Mouse (Mus musculus) kidney, embryonic 16.5 days (tissue): ENCODE results near the gene Mgmt. TPM values are rescaled to one million over a fixed set of nuclear protein-coding genes. Genes with fewer than 3 reads are reported as not detected.

Experiments
- ATAC-seq: fragments of 200-750 bp; cut with Nextera tagmentation; 2 replicates; pipeline ENCODE4 v1.8.0; 2017; ENCODE audit warnings: moderate TSS enrichment; ENCODE audit not compliant: low FRiP score, low TSS enrichment
- H3K27ac ChIP-seq: fragments of 300-500 bp; sonication (generic); 2 replicates; pipeline ENCODE4 v1.5.1; 2014; ENCODE audit warnings: low read length
- H3K27me3 ChIP-seq: fragments of 300-500 bp; sonication (generic); 2 replicates; pipeline ENCODE4 v1.6.1; 2014; ENCODE audit warnings: low read length, control low read depth, mixed read lengths; ENCODE audit not compliant: insufficient read depth
- H3K36me3 ChIP-seq: fragments of 300-500 bp; sonication (generic); 2 replicates; pipeline ENCODE4 v1.6.1; 2014; ENCODE audit warnings: low read length, control low read depth, mixed read lengths; ENCODE audit not compliant: insufficient read depth
- H3K4me1 ChIP-seq: fragments of 300-500 bp; sonication (generic); 2 replicates; pipeline ENCODE4 v1.6.1; 2014; ENCODE audit warnings: low read length, control low read depth, mixed read lengths; ENCODE audit not compliant: insufficient read depth
- H3K4me2 ChIP-seq: fragments of 300-500 bp; sonication (generic); replicated peaks from 2 replicates; pipeline ENCODE4 v1.6.1; 2014; ENCODE audit warnings: low read depth, low read length
- H3K4me3 ChIP-seq: fragments of 300-500 bp; sonication (generic); 2 replicates; pipeline ENCODE4 v1.5.1; 2014; ENCODE audit warnings: mild to moderate bottlenecking, low read length
- H3K9ac ChIP-seq: fragments of 300-500 bp; sonication (generic); replicated peaks from 2 replicates; pipeline ENCODE4 v1.6.1; 2014; ENCODE audit warnings: low read length
- H3K9me3 ChIP-seq: fragments of 300-500 bp; sonication (generic); 2 replicates; pipeline ENCODE4 v1.6.1; 2016; ENCODE audit warnings: low read length, control low read depth
- WGBS: fragments of 180-500 bp; shearing (Covaris S2); extraction: QIAGEN DNeasy Blood & Tissue Kit; methylation state at CpG from one replicate; pipeline ENCODE4 v1.1.7; 2014; 5-methylcytosine and 5-hydroxymethylcytosine counted together
- polyA plus RNA-seq: library from polyadenylated mRNA; unstranded; fragments of >200 nt; fragmentation: Nextera tagmentation; extraction: Ambion mirVana; gene quantifications from 2 replicates; pipeline ENCODE4 v1.2.1, GENCODE M21; 2015

Gene Mgmt
- polyA plus RNA-seq, 1 experiment from 2014 or later: 6.6 TPM

DNA sequence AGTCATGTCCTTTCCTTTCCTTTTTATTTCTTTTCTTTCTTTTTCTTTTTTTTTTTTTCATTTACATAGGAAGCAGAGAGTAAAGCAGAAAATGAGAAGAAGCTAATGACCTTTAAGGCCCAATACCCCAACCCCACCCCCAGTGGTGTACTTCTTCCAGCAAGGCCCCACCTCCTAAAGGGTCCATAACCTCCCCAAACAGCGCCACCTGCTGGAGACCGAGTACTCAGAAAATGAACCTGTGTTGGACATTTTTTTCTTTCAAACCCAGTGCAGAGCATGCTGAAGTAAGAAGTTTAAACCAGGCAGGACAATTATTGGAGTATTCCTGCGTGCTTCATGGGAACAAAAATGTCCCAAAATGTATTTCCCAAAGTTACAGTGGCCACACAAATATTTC is 166.1 kb downstream of the Mgmt start:
- no peaks in the 10 kb centered on the region for H3K9me3 ChIP-seq
- H3K27ac ChIP-seq: no peak overlapping the region
- no peaks in the 10 kb centered on the region for H3K4me1 ChIP-seq
- no peak overlapping the region for H3K9ac ChIP-seq
- no peak for ATAC-seq
- H3K4me2 ChIP-seq: no peak overlapping the region
- H3K36me3 ChIP-seq: no peaks in the 10 kb centered on the region
- H3K27me3 ChIP-seq: no peaks in the 10 kb centered on the region
- no peak overlapping the region for H3K4me3 ChIP-seq
- WGBS: 45% methylated on average over 3 of the region's 3 CpGs

DNA sequence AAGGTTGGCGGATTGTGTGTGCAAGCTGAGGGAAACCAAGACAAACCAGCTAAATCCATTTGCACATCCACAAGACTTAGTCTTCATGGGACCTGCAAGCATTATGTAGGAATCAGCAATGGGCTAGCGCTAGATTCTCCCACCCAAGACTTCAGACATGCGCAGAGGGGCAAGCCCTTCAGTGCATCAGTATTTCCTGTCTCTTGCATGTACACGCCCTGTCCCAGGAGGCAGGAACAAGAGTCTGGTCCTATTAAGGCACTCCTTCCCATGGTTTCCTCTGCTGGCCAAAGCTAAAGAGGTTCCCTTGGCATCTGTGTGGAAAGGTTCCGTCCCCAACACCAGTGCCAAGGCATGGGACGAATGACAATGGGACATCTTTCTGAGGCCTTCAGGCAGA is 166.7 kb downstream of the Mgmt start:
- 94% methylated on average over 6 of the region's 6 CpGs for WGBS
- Histone ChIP-seq H3K9ac (no peak overlapping the region), H3K9me3 (no peaks in the 10 kb centered on the region), H3K36me3 (no peaks in the 10 kb centered on the region), H3K27me3 (no peaks in the 10 kb centered on the region), H3K4me3 (no peak overlapping the region), H3K27ac (no peak overlapping the region), H3K4me1 (no peaks in the 10 kb centered on the region), H3K4me2 (no peak overlapping the region)
- no peak for ATAC-seq

DNA sequence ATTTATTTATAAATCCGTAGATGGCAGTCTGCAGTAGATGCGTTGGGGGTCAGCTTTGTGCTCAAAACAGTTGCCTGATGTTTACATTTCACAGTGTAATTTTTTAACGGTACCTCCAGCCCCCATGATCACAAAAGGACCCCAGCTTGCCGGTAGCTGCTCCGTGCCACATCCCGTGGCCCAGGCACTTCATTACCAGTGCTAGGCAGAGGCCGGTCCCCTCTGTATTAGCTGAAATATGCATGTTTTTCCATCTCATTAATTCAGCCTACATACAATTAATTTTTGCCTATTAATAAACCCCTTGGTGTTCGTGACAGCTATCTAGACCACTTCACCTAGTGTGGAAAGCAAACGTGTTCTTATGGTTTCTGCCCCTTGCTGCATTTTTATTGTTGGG is 169.8 kb downstream of the Mgmt start:
- Histone ChIP-seq H3K4me1 (no peaks in the 10 kb centered on the region), H3K9me3 (no peaks in the 10 kb centered on the region), H3K27ac (no peak overlapping the region), H3K36me3 (no peaks in the 10 kb centered on the region), H3K4me3 (no peak overlapping the region), H3K27me3 (no peaks in the 10 kb centered on the region), H3K9ac (no peak overlapping the region), H3K4me2 (no peak overlapping the region)
- ATAC-seq: no peak
- WGBS: 78% methylated on average over 9 of the region's 9 CpGs

DNA sequence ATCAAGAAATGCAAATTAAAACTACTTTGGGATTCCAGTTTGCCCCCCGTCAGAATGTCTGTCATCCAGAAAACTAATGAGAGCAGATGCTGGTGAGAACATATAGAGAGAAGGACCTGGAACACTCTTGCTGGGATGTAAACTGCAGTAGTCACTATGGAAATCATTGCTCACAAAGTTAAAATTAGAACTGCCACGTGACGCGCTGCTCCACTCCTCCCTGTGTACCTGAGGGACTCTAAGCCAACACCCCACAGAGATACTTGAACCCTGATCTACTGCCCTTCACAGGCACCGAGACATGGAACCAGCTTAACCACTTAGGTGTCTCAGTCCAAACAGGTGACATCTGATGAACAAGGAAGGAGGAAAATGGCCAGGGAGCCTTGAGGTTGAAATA is 171.0 kb downstream of the Mgmt start:
- ATAC-seq: no peak
- 89% methylated on average over 5 of the region's 5 CpGs for WGBS

DNA sequence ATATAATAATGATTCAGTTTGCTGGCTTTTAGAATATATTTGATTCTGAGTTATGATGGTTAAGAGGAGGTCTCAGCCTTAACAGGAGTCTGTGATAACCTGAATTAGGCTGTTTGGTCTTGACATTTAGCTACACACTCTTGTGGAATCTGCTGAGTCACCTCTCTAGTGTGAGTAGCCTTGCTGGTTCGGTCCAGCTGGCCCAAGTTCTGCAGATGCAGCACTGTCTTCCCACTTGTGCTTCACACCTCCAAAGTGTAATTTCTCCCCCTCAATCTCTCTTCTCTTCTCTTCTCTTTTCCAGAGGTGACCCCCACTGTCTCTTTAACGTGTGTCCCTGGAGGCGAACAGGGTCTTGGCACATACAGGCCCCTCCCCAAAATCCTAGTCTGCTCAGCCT is 171.8 kb downstream of the Mgmt start:
- 81% methylated on average over 3 of the region's 3 CpGs for WGBS
- H3K9me3 ChIP-seq: no peaks in the 10 kb centered on the region
- ATAC-seq: no peak
- no peak overlapping the region for H3K4me3 ChIP-seq
- H3K4me2 ChIP-seq: no peak overlapping the region
- H3K4me1 ChIP-seq: no peaks in the 10 kb centered on the region
- H3K9ac ChIP-seq: no peak overlapping the region
- H3K27me3 ChIP-seq: no peaks in the 10 kb centered on the region
- H3K27ac ChIP-seq: no peak overlapping the region
- H3K36me3 ChIP-seq: no peaks in the 10 kb centered on the region

More for the DNA sequence above, 171.0 kb downstream of the Mgmt start:
- Histone ChIP-seq H3K4me3 (no peak overlapping the region), H3K4me2 (no peak overlapping the region), H3K27me3 (no peaks in the 10 kb centered on the region), H3K4me1 (no peaks in the 10 kb centered on the region), H3K36me3 (no peaks in the 10 kb centered on the region), H3K9me3 (no peaks in the 10 kb centered on the region), H3K9ac (no peak overlapping the region), H3K27ac (no peak overlapping the region)

DNA sequence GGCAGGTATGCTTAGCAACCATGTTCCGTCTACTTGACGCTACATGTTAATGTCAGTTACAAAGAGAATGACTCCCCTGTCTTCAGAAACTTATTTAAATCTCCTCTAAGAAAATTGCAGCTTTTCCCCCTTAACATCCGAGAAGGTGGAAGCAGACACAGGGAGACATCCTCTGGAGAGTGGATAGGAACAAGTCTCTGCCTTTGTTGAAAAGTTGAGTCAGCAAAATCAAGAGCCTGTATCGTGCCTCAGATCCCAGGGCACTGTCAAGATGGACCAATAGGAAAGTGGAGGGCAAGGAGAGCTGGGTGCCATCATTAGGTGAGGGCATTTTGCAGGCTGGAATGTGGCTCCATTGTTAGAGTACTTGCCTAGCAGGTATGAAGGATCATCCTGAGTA is 172.6 kb downstream of the Mgmt start:
- H3K9ac ChIP-seq: no peak overlapping the region
- H3K9me3 ChIP-seq: no peaks in the 10 kb centered on the region
- H3K4me3 ChIP-seq: no peak overlapping the region
- no peak overlapping the region for H3K27ac ChIP-seq
- no peak overlapping the region for H3K4me2 ChIP-seq
- no peaks in the 10 kb centered on the region for H3K27me3 ChIP-seq
- no peaks in the 10 kb centered on the region for H3K4me1 ChIP-seq
- ATAC-seq: no peak
- 82% methylated on average over 4 of the region's 4 CpGs for WGBS
- no peaks in the 10 kb centered on the region for H3K36me3 ChIP-seq

DNA sequence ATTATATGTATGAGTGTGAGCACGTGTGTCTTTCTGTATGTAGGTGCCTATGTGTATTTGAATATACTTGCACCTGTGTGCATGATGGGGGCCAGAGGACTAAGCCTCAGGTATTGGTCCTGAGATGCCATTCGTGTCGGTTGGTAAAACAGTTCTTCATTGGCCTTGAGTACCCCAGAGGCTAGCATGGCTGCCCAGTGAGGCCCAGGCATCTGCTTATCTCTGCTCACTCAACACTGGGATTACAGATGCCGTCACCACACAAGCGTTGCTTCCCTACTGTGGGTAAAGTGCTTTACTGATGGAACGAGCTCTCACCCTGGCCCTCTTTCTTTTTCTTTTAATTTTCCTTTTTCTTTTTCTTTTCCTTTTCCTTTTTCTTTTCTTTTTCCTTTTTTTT is 173.3 kb downstream of the Mgmt start:
- Histone ChIP-seq H3K4me2 (no peak overlapping the region), H3K9me3 (no peaks in the 10 kb centered on the region), H3K27me3 (no peaks in the 10 kb centered on the region), H3K4me1 (no peaks in the 10 kb centered on the region), H3K9ac (no peak overlapping the region), H3K4me3 (no peak overlapping the region), H3K36me3 (no peaks in the 10 kb centered on the region), H3K27ac (no peak overlapping the region)
- WGBS: 88% methylated on average over 6 of the region's 6 CpGs
- ATAC-seq: no peak

DNA sequence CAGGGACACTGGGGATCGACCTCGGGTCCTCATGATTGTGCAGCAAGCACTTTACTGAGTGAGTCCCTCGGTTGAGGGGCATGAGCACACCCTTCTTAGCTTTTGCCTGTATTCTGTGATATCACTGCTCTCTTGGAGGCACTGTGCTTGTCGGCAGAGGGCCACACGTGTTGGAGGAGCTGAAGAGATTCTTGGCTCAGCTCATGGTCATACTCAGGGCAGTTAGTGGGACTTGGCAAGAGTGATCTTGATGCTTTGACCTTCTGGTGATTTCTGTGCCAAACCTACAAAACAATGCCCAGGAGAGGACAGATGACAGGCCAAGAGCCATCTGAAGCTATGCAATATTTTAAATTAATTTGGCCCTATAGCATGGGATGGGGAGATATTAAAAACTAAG is 174.4 kb downstream of the Mgmt start:
- Histone ChIP-seq H3K9me3 (no peaks in the 10 kb centered on the region), H3K27ac (no peak overlapping the region), H3K27me3 (no peaks in the 10 kb centered on the region), H3K4me2 (no peak overlapping the region), H3K4me1 (peaks cover 7% of the 10 kb centered on the region; the same call in 1 of the 2 replicates), H3K9ac (no peak overlapping the region), H3K36me3 (no peaks in the 10 kb centered on the region), H3K4me3 (no peak overlapping the region)
- no peak for ATAC-seq
- WGBS: 88% methylated on average over 5 of the region's 5 CpGs

DNA sequence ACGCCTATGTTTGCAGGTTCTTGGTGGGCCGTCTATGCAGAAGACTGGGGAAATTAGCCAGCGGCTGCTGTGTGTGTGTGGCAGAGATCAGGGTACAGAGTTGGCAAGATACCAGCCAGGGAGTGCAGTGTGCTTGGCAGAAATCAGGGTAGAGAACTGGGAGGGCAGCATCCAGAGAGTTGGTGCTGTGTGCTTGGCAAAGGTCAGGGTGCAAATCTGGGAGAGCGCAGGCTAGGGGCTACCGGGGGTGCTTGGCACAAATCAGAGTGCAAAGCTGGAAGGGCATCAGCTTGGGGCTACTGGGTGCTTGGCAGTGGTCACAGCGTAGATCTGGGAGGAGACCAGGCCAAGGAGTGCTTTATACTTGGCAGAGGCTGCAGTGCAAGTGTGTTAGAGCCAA is 175.4 kb downstream of the Mgmt start:
- ATAC-seq: no peak
- H3K4me1 ChIP-seq: peaks cover 8% of the 10 kb centered on the region; the same call in 1 of the 2 replicates
- no peaks in the 10 kb centered on the region for H3K27me3 ChIP-seq
- H3K4me3 ChIP-seq: no peak overlapping the region
- no peaks in the 10 kb centered on the region for H3K9me3 ChIP-seq
- WGBS: 93% methylated on average over 6 of the region's 6 CpGs
- no peaks in the 10 kb centered on the region for H3K36me3 ChIP-seq
- no peak overlapping the region for H3K9ac ChIP-seq
- no peak overlapping the region for H3K27ac ChIP-seq
- H3K4me2 ChIP-seq: no peak overlapping the region

DNA sequence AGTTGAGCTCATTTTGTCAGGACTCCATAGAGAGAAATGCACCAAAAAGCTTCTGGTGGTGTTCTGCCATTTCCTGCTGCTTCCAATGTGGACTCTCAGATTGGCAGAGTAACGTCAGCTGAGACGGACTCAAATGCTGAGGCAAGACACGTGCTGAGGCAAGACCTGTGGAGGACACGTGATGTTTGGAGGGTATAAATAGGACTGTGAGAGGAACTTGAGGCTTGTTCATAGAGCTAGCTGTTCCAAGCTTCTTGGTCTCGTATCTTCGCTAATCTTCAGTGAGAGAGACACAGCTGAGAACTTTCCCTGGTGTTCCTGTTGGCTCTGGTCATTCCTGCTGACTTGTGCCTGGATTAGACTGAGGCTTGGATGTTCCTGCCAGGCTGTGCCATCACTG is 176.9 kb downstream of the Mgmt start:
- 94% methylated on average over 6 of the region's 6 CpGs for WGBS
- Histone ChIP-seq H3K9me3 (no peaks in the 10 kb centered on the region), H3K4me2 (no peak overlapping the region), H3K36me3 (no peaks in the 10 kb centered on the region), H3K9ac (no peak overlapping the region), H3K27ac (no peak overlapping the region), H3K4me3 (no peak overlapping the region), H3K27me3 (no peaks in the 10 kb centered on the region), H3K4me1 (peaks cover 8% of the 10 kb centered on the region; the same call in 1 of the 2 replicates)
- ATAC-seq: no peak

DNA sequence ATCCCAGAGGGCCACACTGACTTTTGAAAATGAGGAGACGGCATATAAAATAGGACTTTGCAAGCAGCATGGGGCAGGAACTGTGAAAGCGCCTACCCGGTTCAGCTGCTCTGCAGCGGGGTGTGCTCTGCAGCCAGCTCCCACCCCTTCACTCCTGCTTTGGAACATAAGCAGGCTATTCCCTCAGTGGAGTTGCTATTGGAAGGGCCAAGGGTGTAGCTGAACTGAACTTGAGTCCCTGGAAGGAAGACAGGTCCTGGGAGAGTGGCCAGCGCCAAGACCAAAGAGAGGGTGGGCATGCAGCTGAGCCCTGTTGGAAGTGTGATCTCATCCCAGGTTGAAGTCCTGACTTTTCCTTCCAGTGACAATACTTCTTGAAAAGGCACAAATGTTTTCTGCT is 179.5 kb downstream of the Mgmt start:
- peak; percentile 84; the same call in 1 of the 2 replicates for ATAC-seq
- Histone ChIP-seq H3K9ac (no peak overlapping the region), H3K4me1 (peaks cover 8% of the 10 kb centered on the region; the same call in 1 of the 2 replicates), H3K36me3 (no peaks in the 10 kb centered on the region), H3K27ac (no peak overlapping the region), H3K27me3 (no peaks in the 10 kb centered on the region), H3K9me3 (no peaks in the 10 kb centered on the region), H3K4me2 (no peak overlapping the region), H3K4me3 (no peak overlapping the region)
- WGBS: 38% methylated on average over 5 of the region's 5 CpGs
